Mouse (Mus musculus) liver (tissue): Measurements from ENCODE around the gene Sik3.
"Not testable (repeated sequence)": the region's sequence is repeated elsewhere in the genome, so short reads cannot be mapped to it uniquely, and the experiment has no call there.

Experiments used
- DNase-seq: peaks from one replicate; pipeline ENCODE4 v3.0.0-alpha.2; 2020; ENCODE audit warnings: mixed read lengths

The Sik3 gene

GRCm38 (mm10) chr9:46118844-46119385 is 106.3 kb downstream of the Sik3 start:
- no peak for DNase-seq

GRCm38 (mm10) chr9:46119943-46120441 is 107.4 kb downstream of the Sik3 start:
- peak; percentile 74 for DNase-seq

- no peak for DNase-seq
These were observed 108.0 kb downstream of the Sik3 start for GRCm38 (mm10) chr9:46120468-46121253.

GRCm38 (mm10) chr9:46121486-46121885 is 108.9 kb downstream of the Sik3 start:
- DNase-seq = no peak

- DNase-seq = no peak
These were observed 110.1 kb downstream of the Sik3 start for GRCm38 (mm10) chr9:46122731-46123130.

- no peak for DNase-seq
These were observed 113.7 kb downstream of the Sik3 start for GRCm38 (mm10) chr9:46126295-46126694.

- no peak for DNase-seq
These were observed 114.7 kb downstream of the Sik3 start for GRCm38 (mm10) chr9:46127326-46127725.

- no peak for DNase-seq
These were observed 116.6 kb downstream of the Sik3 start for GRCm38 (mm10) chr9:46129241-46129640.

GRCm38 (mm10) chr9:46132821-46133220 is 120.2 kb downstream of the Sik3 start:
- DNase-seq = not testable (repeated sequence)

GRCm38 (mm10) chr9:46138831-46139230 is 126.2 kb downstream of the Sik3 start:
- DNase-seq = no peak

- DNase-seq = no peak
These were observed 128.2 kb downstream of the Sik3 start for GRCm38 (mm10) chr9:46140811-46141210.

- DNase-seq = no peak
These were observed 129.4 kb downstream of the Sik3 start for GRCm38 (mm10) chr9:46142031-46142430.

- no peak for DNase-seq
These were observed 129.9 kb downstream of the Sik3 start for GRCm38 (mm10) chr9:46142492-46142891.

- no peak for DNase-seq
These were observed 132.4 kb downstream of the Sik3 start for GRCm38 (mm10) chr9:46144976-46145375.

GRCm38 (mm10) chr9:46146437-46146836 is 133.8 kb downstream of the Sik3 start:
- DNase-seq = no peak

- DNase-seq = no peak
These were observed 136.1 kb downstream of the Sik3 start for GRCm38 (mm10) chr9:46148723-46149122.

GRCm38 (mm10) chr9:46149392-46149791 is 136.8 kb downstream of the Sik3 start:
- no peak for DNase-seq

GRCm38 (mm10) chr9:46150116-46150515 is 137.5 kb downstream of the Sik3 start:
- DNase-seq = no peak

- no peak for DNase-seq
These were observed 138.5 kb downstream of the Sik3 start for GRCm38 (mm10) chr9:46150890-46151703.

GRCm38 (mm10) chr9:46151704-46152040 is 139.1 kb downstream of the Sik3 start:
- no peak for DNase-seq

- no peak for DNase-seq
These were observed 139.7 kb downstream of the Sik3 start for GRCm38 (mm10) chr9:46152067-46153015.

- no peak for DNase-seq
These were observed 141.8 kb downstream of the Sik3 start for GRCm38 (mm10) chr9:46154469-46154868.
